Mouse (Mus musculus): ENCODE results near the gene Olfr951.

Olfr951 gene

GRCm38 (mm10) chr9:39387110-39387509 is at the start of gene Olfr951:
TSS of gene Olfr951 (plus strand) at chr9:39387410.
- 96% methylated on average over 2 of the region's 2 CpGs for WGBS

DNA sequence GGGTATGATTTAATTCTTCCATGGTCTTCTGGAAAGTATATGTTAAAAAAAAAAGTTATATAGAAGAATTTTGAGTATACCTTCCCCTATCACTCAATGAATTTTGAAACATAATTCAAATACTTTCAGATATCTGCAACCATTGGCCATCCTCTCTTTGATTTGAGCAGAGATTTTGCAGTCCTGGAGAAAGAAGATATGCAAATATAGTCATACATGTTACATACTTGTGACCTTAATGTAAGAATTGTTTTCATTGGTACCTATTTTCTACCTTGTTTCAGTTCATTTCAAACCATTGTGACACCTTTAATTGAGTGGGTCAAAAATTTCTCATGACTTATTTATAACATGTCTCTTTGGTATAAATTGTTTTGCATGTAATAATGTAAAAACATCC is 39.8 kb downstream of the Olfr951 start, which contains the start of gene Olfr952:
TSS of gene Olfr952 (minus strand) at position 101 of the 400 bp plus-strand sequence.

All from cerebral cortex, adult 2 months (tissue).